Mouse (Mus musculus): ENCODE data around the gene Cd59b. TPM values are rescaled to one million over a fixed set of nuclear protein-coding genes. Genes with fewer than 3 reads are reported as not detected.
"Not testable (repeated sequence)": the region's sequence is repeated elsewhere in the genome, so short reads cannot be mapped to it uniquely, and the experiment has no call there.

The Cd59b gene
- polyA plus RNA-seq, 1 experiment from 2014 or later = 2.8 TPM

GRCm38 (mm10) chr2:104117173-104117572 lies 47.5 kb downstream of the Cd59b start:
- H3K4me2 ChIP-seq (ENCODE audit: low read length); ATAC-seq; H3K27ac ChIP-seq (ENCODE audit: low read length); H3K27me3 ChIP-seq (ENCODE audit: control insufficient read depth, insufficient read depth, low read depth, low read length); H3K36me3 ChIP-seq (ENCODE audit: control insufficient read depth, insufficient read depth, low read length); H3K4me1 ChIP-seq (ENCODE audit: control insufficient read depth, insufficient read depth, low read length); H3K9me3 ChIP-seq (replicated peaks; ENCODE audit: control insufficient read depth, low read length, poor library complexity, severe bottlenecking); H3K4me3 ChIP-seq (ENCODE audit: low read depth, low read length); H3K9ac ChIP-seq (ENCODE audit: low read depth, low read length): not testable (repeated sequence)

GRCm38 (mm10) chr2:104119097-104119496 lies 49.4 kb downstream of the Cd59b start:
- Histone ChIP-seq H3K27ac (ENCODE audit: low read length) (no peak overlapping the region), H3K4me1 (ENCODE audit: control insufficient read depth, insufficient read depth, low read length) (peaks cover 4% of the 10 kb centered on the region; the same call in 1 of the 2 replicates), H3K36me3 (ENCODE audit: control insufficient read depth, insufficient read depth, low read length) (no peaks in the 10 kb centered on the region), H3K9ac (ENCODE audit: low read depth, low read length) (no peak overlapping the region), H3K4me2 (ENCODE audit: low read length) (no peak overlapping the region), H3K27me3 (ENCODE audit: control insufficient read depth, insufficient read depth, low read depth, low read length) (peaks cover 2% of the 10 kb centered on the region; the same call in 1 of the 2 replicates), H3K4me3 (ENCODE audit: low read depth, low read length) (no peak overlapping the region), H3K9me3 (replicated peaks; ENCODE audit: control insufficient read depth, low read length, poor library complexity, severe bottlenecking) (no peaks in the 10 kb centered on the region)
- ATAC-seq = no peak
- WGBS = 77% methylated on average over 1 of the region's 1 CpGs

GRCm38 (mm10) chr2:104120312-104120711 lies 50.7 kb downstream of the Cd59b start:
- Histone ChIP-seq H3K4me2 (ENCODE audit: low read length) (no peak overlapping the region), H3K9ac (ENCODE audit: low read depth, low read length) (no peak overlapping the region), H3K27ac (ENCODE audit: low read length) (no peak overlapping the region), H3K4me3 (ENCODE audit: low read depth, low read length) (no peak overlapping the region), H3K36me3 (ENCODE audit: control insufficient read depth, insufficient read depth, low read length) (no peaks in the 10 kb centered on the region), H3K27me3 (ENCODE audit: control insufficient read depth, insufficient read depth, low read depth, low read length) (peaks cover 7% of the 10 kb centered on the region; the same call in 1 of the 2 replicates), H3K9me3 (replicated peaks; ENCODE audit: control insufficient read depth, low read length, poor library complexity, severe bottlenecking) (no peaks in the 10 kb centered on the region), H3K4me1 (ENCODE audit: control insufficient read depth, insufficient read depth, low read length) (peaks cover 4% of the 10 kb centered on the region; the same call in 1 of the 2 replicates)
- ATAC-seq = no peak
- 67% methylated on average over 6 of the region's 6 CpGs for WGBS

- Histone ChIP-seq H3K27me3 (ENCODE audit: control insufficient read depth, insufficient read depth, low read depth, low read length) (peaks cover 7% of the 10 kb centered on the region; the same call in 1 of the 2 replicates), H3K9ac (ENCODE audit: low read depth, low read length) (peak overlapping the region; percentile 76; the same call in 1 of the 2 replicates), H3K4me1 (ENCODE audit: control insufficient read depth, insufficient read depth, low read length) (peaks cover 4% of the 10 kb centered on the region; the same call in 1 of the 2 replicates), H3K4me3 (ENCODE audit: low read depth, low read length) (peak overlapping the region; percentile 71), H3K27ac (ENCODE audit: low read length) (peak overlapping the region; percentile 62), H3K4me2 (ENCODE audit: low read length) (peak overlapping the region; percentile 79), H3K9me3 (replicated peaks; ENCODE audit: control insufficient read depth, low read length, poor library complexity, severe bottlenecking) (no peaks in the 10 kb centered on the region), H3K36me3 (ENCODE audit: control insufficient read depth, insufficient read depth, low read length) (no peaks in the 10 kb centered on the region)
- ATAC-seq = no peak
- WGBS = 84% methylated on average over 8 of the region's 8 CpGs
Observed at GRCm38 (mm10) chr2:104121681-104122504, 52.2 kb downstream of the Cd59b start.

- H3K9ac ChIP-seq (ENCODE audit: low read depth, low read length) = peak within 1 kb of the TSS; percentile 76
- peaks cover 4% of the 10 kb centered on the region; the same call in 1 of the 2 replicates for H3K4me1 ChIP-seq (ENCODE audit: control insufficient read depth, insufficient read depth, low read length)
- H3K4me3 ChIP-seq (ENCODE audit: low read depth, low read length) = peak within 1 kb of the TSS; percentile 71
- no peaks in the 10 kb centered on the region for H3K9me3 ChIP-seq (replicated peaks; ENCODE audit: control insufficient read depth, low read length, poor library complexity, severe bottlenecking)
- H3K36me3 ChIP-seq (ENCODE audit: control insufficient read depth, insufficient read depth, low read length) = no peaks in the 10 kb centered on the region
- peaks cover 7% of the 10 kb centered on the region; the same call in 1 of the 2 replicates for H3K27me3 ChIP-seq (ENCODE audit: control insufficient read depth, insufficient read depth, low read depth, low read length)
- peak within 1 kb of the TSS; percentile 62 for H3K27ac ChIP-seq (ENCODE audit: low read length)
- peak; percentile 97 for ATAC-seq
- peak within 1 kb of the TSS; percentile 79 for H3K4me2 ChIP-seq (ENCODE audit: low read length)
- WGBS = under 1% methylated on average over 69 of the region's 74 CpGs
Observed at GRCm38 (mm10) chr2:104122505-104123378, 53.1 kb downstream of the Cd59b start, which contains the start of gene A930018P22Rik. A930018P22Rik (plus strand) TSS chr2:104122769.

GRCm38 (mm10) chr2:104123540-104123939 lies 53.9 kb downstream of the Cd59b start:
- Histone ChIP-seq H3K27me3 (ENCODE audit: control insufficient read depth, insufficient read depth, low read depth, low read length) (peaks cover 7% of the 10 kb centered on the region; the same call in 1 of the 2 replicates), H3K4me2 (ENCODE audit: low read length) (peak overlapping the region; percentile 79), H3K27ac (ENCODE audit: low read length) (no peak overlapping the region), H3K4me1 (ENCODE audit: control insufficient read depth, insufficient read depth, low read length) (peaks cover 4% of the 10 kb centered on the region; the same call in 1 of the 2 replicates), H3K9me3 (replicated peaks; ENCODE audit: control insufficient read depth, low read length, poor library complexity, severe bottlenecking) (no peaks in the 10 kb centered on the region), H3K9ac (ENCODE audit: low read depth, low read length) (no peak overlapping the region; the same call in 1 of the 2 replicates), H3K36me3 (ENCODE audit: control insufficient read depth, insufficient read depth, low read length) (no peaks in the 10 kb centered on the region), H3K4me3 (ENCODE audit: low read depth, low read length) (peak overlapping the region; percentile 71)
- WGBS = 53% methylated on average over 3 of the region's 3 CpGs
- 0 out of 2 replicates have a peak, but pooled peaks have one; percentile 1 for ATAC-seq

GRCm38 (mm10) chr2:104124071-104124470 lies 54.4 kb downstream of the Cd59b start:
- no peak for ATAC-seq
- 77% methylated on average over 5 of the region's 5 CpGs for whole genome bisulfite sequencing
- H3K4me2 ChIP-seq (ENCODE audit: low read length) = no peak overlapping the region
- no peaks in the 10 kb centered on the region for H3K9me3 ChIP-seq (replicated peaks; ENCODE audit: control insufficient read depth, low read length, poor library complexity, severe bottlenecking)
- H3K36me3 ChIP-seq (ENCODE audit: control insufficient read depth, insufficient read depth, low read length) = no peaks in the 10 kb centered on the region
- H3K4me3 ChIP-seq (ENCODE audit: low read depth, low read length) = no peak overlapping the region
- no peak overlapping the region for H3K27ac ChIP-seq (ENCODE audit: low read length)
- no peak overlapping the region for H3K9ac ChIP-seq (ENCODE audit: low read depth, low read length)
- H3K4me1 ChIP-seq (ENCODE audit: control insufficient read depth, insufficient read depth, low read length) = peaks cover 4% of the 10 kb centered on the region; the same call in 1 of the 2 replicates
- H3K27me3 ChIP-seq (ENCODE audit: control insufficient read depth, insufficient read depth, low read depth, low read length) = peaks cover 7% of the 10 kb centered on the region; the same call in 1 of the 2 replicates

GRCm38 (mm10) chr2:104128803-104129531 lies 59.3 kb downstream of the Cd59b start:
- WGBS = 87% methylated on average over 13 of the region's 13 CpGs
- H3K36me3 ChIP-seq (ENCODE audit: control insufficient read depth, insufficient read depth, low read length) = no peaks in the 10 kb centered on the region

More at GRCm38 (mm10) chr2:104128803-104129531, 59.3 kb downstream of the Cd59b start:
- Histone ChIP-seq H3K9me3 (replicated peaks; ENCODE audit: control insufficient read depth, low read length, poor library complexity, severe bottlenecking) (no peaks in the 10 kb centered on the region), H3K9ac (ENCODE audit: low read depth, low read length) (no peak overlapping the region), H3K27me3 (ENCODE audit: control insufficient read depth, insufficient read depth, low read depth, low read length) (peaks cover 6% of the 10 kb centered on the region; the same call in 1 of the 2 replicates), H3K27ac (ENCODE audit: low read length) (no peak overlapping the region), H3K4me3 (ENCODE audit: low read depth, low read length) (no peak overlapping the region), H3K4me1 (ENCODE audit: control insufficient read depth, insufficient read depth, low read length) (no peaks in the 10 kb centered on the region), H3K4me2 (ENCODE audit: low read length) (no peak overlapping the region)
- ATAC-seq = no peak
